Mouse (Mus musculus): ENCODE results near the gene Hecw2.

GRCm38 (mm10) chr1:53781311-53781710 lies 413.7 kb downstream of the Hecw2 start:
- TF ChIP-seq POLR2A (IDR thresholded peaks at IDR 0.05; ENCODE audit: low read depth, low read length) (no peak), CTCF (IDR thresholded peaks at IDR 0.05; ENCODE audit: borderline replicate concordance, insufficient read depth, low read length) (no peak)
